In genomic region chr4:148968859-148969258, GRCm38 (mm10) we compare ENCODE assay signal across 21 mouse cellular contexts.
DNase-seq lines count a peak whose midpoint lies in the region; ATAC-seq lines count a peak whose summit lies in the region.
"Had no signal": no experiment of that assay in that cellular context is flagged by ENCODE, and none has a peak within 500 bp of the region (broad histone marks: within the 10 kb centered on the region; RNA-seq: fewer than 3 reads in every experiment).

No protein-coding gene starts in this region.

- WGBS in heart, embryonic 11.5 days (ENCODE audit: insufficient replicate concordance): 76% methylated on average over 5 of the region's 5 CpGs
- 63% methylated on average over 5 of the region's 5 CpGs for WGBS in heart, embryonic 15.5 days
- WGBS in neural tube, embryonic 15.5 days: 75% methylated on average over 5 of the region's 5 CpGs
- WGBS in liver, embryonic 12.5 days (ENCODE audit: insufficient replicate concordance): 77% methylated on average over 5 of the region's 5 CpGs

- H3K36me3 ChIP-seq in heart, embryonic 11.5 days (ENCODE audit: control insufficient read depth, insufficient read depth, low read length): peaks cover 3% of the 10 kb centered on the region; the same call in 1 of the 2 replicates
- H3K36me3 ChIP-seq in heart, embryonic 15.5 days: no peaks in the 10 kb centered on the region
- no peaks in the 10 kb centered on the region for H3K36me3 ChIP-seq in neural tube, embryonic 15.5 days
- H3K36me3 ChIP-seq in liver, embryonic 12.5 days: peaks cover 25% of the 10 kb centered on the region; the same call in 1 of the 2 replicates
- H3K36me3 ChIP-seq: embryonic facial prominence, embryonic 12.5 days; forebrain, embryonic 15.5 days; hindbrain, embryonic 13.5 days had no signal

- 0 out of 2 replicates have a peak overlapping the region, but pooled peaks have one; percentile 22 for H3K27ac ChIP-seq in heart, embryonic 11.5 days (ENCODE audit: low read depth, low read length)
- H3K27ac ChIP-seq in heart, embryonic 15.5 days: peak overlapping the region; percentile 63
- H3K27ac ChIP-seq in neural tube, embryonic 15.5 days (replicated peaks): peak overlapping the region; percentile 23; the same call in 1 of the 2 replicates
- H3K27ac ChIP-seq in liver, embryonic 12.5 days: no peak overlapping the region
- H3K27ac ChIP-seq: embryonic facial prominence, embryonic 12.5 days; forebrain, embryonic 15.5 days; hindbrain, embryonic 13.5 days; hindbrain, postnatal 0 days had no signal

- H3K4me3 ChIP-seq in heart, embryonic 11.5 days (ENCODE audit: low read depth, low read length): no peak overlapping the region
- no peak overlapping the region for H3K4me3 ChIP-seq in heart, embryonic 15.5 days
- H3K4me3 ChIP-seq in neural tube, embryonic 15.5 days (replicated peaks): no peak overlapping the region
- no peak overlapping the region for H3K4me3 ChIP-seq in liver, embryonic 12.5 days
- H3K4me3 ChIP-seq: embryonic facial prominence, embryonic 12.5 days; forebrain, embryonic 15.5 days; hindbrain, embryonic 13.5 days had no signal

- H3K9ac ChIP-seq in heart, embryonic 11.5 days (ENCODE audit: low read depth, low read length): 0 out of 2 replicates have a peak overlapping the region, but pooled peaks have one; percentile 34
- no peak overlapping the region for H3K9ac ChIP-seq in heart, embryonic 15.5 days
- no peak overlapping the region for H3K9ac ChIP-seq in neural tube, embryonic 15.5 days (replicated peaks)
- no peak overlapping the region for H3K9ac ChIP-seq in liver, embryonic 12.5 days
- H3K9ac ChIP-seq: embryonic facial prominence, embryonic 12.5 days; forebrain, embryonic 15.5 days had no signal

- H3K27me3 ChIP-seq in heart, embryonic 11.5 days (ENCODE audit: control insufficient read depth, insufficient read depth, low read length): no peaks in the 10 kb centered on the region
- H3K27me3 ChIP-seq in heart, embryonic 15.5 days: no peaks in the 10 kb centered on the region
- H3K27me3 ChIP-seq in neural tube, embryonic 15.5 days (replicated peaks): no peaks in the 10 kb centered on the region
- H3K27me3 ChIP-seq in liver, embryonic 12.5 days (replicated peaks): no peaks in the 10 kb centered on the region
- H3K27me3 ChIP-seq: CH12.LX; forebrain, embryonic 15.5 days; hindbrain, embryonic 13.5 days; Patski had no signal

- H3K9me3 ChIP-seq in heart, embryonic 11.5 days (replicated peaks; ENCODE audit: control insufficient read depth, low read length): no peaks in the 10 kb centered on the region
- no peaks in the 10 kb centered on the region for H3K9me3 ChIP-seq in heart, embryonic 15.5 days (replicated peaks)
- no peaks in the 10 kb centered on the region for H3K9me3 ChIP-seq in neural tube, embryonic 15.5 days (replicated peaks)
- H3K9me3 ChIP-seq in liver, embryonic 12.5 days (replicated peaks): no peaks in the 10 kb centered on the region
- H3K9me3 ChIP-seq: embryonic facial prominence, embryonic 12.5 days; forebrain, embryonic 15.5 days; hindbrain, embryonic 13.5 days had no signal

- ATAC-seq in heart, embryonic 11.5 days (replicated peaks; ENCODE audit: insufficient number of reproducible peaks, low FRiP score, low TSS enrichment): no peak
- no peak for ATAC-seq in heart, embryonic 15.5 days (replicated peaks; ENCODE audit: insufficient number of reproducible peaks, insufficient read depth, low FRiP score, low read depth)
- ATAC-seq in neural tube, embryonic 15.5 days (ENCODE audit: low FRiP score): no peak
- ATAC-seq in liver, embryonic 12.5 days: no peak
- ATAC-seq: activated CD4-positive, CD25-positive, alpha-beta regulatory T cell, adult 4 months; forebrain, embryonic 15.5 days; hindbrain, postnatal 0 days; Patski had no signal

- H3K4me2 ChIP-seq in heart, embryonic 11.5 days: no peak overlapping the region
- no peak overlapping the region for H3K4me2 ChIP-seq in heart, embryonic 15.5 days
- H3K4me2 ChIP-seq in neural tube, embryonic 15.5 days: no peak overlapping the region
- no peak overlapping the region for H3K4me2 ChIP-seq in liver, embryonic 12.5 days
- H3K4me2 ChIP-seq: embryonic facial prominence, embryonic 12.5 days; forebrain, embryonic 15.5 days; hindbrain, embryonic 13.5 days had no signal

- no peak for DNase-seq in heart, adult 11 months
- no peak for DNase-seq in heart, postnatal 36 days
- peak; percentile 31 for DNase-seq in lung, postnatal 14 days
- no peak for DNase-seq in lung, postnatal 25 days (ENCODE audit: low spot score)
- DNase-seq: adrenal gland, postnatal 14 days; cerebellum, adult 11-12 months; cerebellum, adult 9-10 months; cerebellum, postnatal 25 days; gastrocnemius, postnatal 14 days; kidney, adult 11 months had no signal

- intact Hi-C loops in heart, postnatal 36 days (cut with DNase I): no loop called here

- H3K4me1 ChIP-seq in heart, embryonic 11.5 days (ENCODE audit: control insufficient read depth, insufficient read depth, low read length): peaks cover 48% of the 10 kb centered on the region
- peaks cover 59% of the 10 kb centered on the region for H3K4me1 ChIP-seq in heart, embryonic 15.5 days (replicated peaks)
- H3K4me1 ChIP-seq in neural tube, embryonic 15.5 days: peaks cover 60% of the 10 kb centered on the region
- H3K4me1 ChIP-seq in liver, embryonic 12.5 days: peaks cover 18% of the 10 kb centered on the region
- H3K4me1 ChIP-seq: forebrain, embryonic 15.5 days had no signal
